Mouse (Mus musculus) layer of hippocampus, adult 18-20 months (tissue): Measurements from ENCODE around the gene Dag1. TPM values are rescaled to one million over a fixed set of nuclear protein-coding genes. Genes with fewer than 3 reads are reported as not detected.
"Not testable (repeated sequence)": the region's sequence is repeated elsewhere in the genome, so short reads cannot be mapped to it uniquely, and the experiment has no call there.

ENCODE experiments used
- DNase-seq, 2 experiments: peaks; one replicate each; pipeline ENCODE4 v3.0.0; 2022; ENCODE audit warnings: low spot score in 2 of 2
- total RNA-seq, 2 experiments: library from RNA; stranded (reverse); gene quantifications; 2 replicates each; pipeline ENCODE4 v1.2.3; 2021

The Dag1 gene
- total RNA-seq, 2 experiments from 2014 or later = 73.4 to 75.4 TPM

DNA sequence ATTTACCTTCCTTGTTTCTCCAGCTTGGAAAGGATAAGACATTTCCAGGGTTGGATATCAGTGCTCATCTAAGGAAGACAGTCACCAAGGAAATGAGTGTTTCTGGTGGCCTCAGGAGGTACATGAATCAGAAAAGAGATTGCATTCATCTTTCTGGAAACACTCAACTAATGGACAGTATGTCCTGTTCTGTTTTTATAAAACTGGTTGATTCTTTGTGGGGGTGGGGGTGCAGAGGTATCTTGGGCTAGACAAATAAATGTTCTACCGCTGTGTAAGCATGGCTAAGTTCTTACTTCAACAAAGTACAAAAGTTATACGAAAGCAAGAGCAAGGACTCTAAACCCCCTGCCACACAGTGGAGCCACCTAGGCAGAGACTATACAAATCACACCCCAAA, 30.9 kb downstream of the Dag1 start:
- DNase-seq = no peak

DNA sequence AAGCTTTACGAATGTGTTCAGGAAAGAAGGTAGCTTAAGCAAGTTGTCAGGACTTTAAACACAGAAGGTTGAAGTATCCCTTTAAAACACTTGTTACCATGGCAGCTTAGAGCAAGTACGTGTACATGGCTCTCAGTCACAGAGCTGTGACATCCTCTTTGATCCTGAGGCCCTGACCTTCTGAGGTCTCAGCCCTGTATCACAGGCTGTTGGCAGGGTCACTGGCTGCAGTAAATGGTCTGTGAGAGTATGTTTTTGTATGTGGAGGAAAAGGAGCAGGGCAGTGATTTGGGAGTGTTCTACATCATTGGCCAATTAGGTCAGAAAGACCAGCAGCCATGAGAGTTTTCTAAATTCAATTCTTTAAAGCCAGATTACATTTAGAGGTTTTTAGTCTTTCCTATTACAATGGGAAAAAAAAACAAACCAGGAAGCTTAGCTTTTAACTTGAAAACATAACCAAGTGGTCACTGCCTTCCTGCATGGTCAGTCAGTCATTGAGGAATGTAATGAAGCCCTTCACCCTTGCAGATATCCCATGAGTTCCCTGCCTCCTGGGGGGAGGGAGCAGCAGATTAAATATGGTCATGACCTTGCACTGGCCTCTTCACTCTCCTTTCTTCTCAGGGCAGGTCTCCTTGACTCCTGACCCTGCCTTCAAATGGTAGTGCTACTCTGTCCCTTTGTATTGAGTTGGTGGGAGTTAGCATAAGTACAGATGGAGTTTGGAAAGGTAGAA, 35.7 kb downstream of the Dag1 start:
- no peak for DNase-seq

DNA sequence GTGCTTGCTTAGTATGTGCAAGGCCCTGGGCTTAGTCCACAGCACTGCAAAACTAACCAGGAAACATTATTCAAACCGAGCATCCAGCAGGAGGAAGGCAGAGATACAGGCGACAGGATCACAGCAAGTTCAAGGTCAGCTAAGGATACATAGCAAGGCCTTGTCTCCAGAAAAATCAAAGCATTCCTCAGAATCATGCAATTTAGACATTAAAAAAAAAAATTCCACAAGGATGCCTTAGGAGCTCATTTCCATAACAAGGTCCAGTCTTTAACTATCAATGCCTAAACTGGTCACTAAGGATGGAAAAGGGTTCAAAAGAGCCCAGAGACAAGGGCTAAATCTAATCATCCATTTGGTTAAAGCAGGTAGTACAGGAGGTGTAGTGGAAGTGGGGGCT, 38.6 kb downstream of the Dag1 start:
- no peak for DNase-seq

DNA sequence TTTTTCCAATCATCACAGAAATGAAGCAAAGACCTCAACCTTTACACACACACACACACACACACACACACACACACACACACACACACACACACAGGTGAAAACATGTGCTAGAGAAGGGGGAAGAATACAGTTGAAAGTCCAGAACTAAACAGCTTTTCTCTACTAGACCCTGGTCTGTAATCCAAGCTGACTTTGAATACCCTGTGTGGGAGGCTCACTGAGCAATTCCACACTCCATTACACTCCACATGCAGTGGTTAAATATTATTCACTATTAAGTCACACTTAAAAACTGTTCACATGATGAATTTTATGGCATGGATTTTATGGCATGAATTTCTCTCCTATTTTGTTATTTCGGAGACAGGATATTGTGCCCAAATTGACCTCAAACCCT, 40.1 kb downstream of the Dag1 start:
- DNase-seq = no peak

DNA sequence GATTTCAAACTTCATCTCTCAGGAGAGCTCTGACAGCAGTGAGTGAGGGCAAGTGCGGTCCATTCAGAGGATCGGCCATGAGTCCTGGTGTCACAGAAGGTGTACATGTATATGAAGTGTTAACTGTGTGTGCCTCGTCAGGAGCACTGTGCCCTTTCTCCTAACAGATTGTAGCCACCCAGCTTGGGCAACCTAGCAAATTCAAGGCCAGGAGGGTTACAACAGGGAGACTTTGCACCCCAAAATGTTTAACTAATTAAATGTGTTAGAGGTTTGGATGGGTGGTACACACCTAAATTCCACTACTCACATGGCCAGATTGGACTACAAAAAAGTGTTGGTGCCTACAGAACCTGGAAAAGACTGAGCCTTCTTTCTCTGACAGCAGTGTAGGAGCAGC, 42.2 kb downstream of the Dag1 start:
- no peak for DNase-seq

DNA sequence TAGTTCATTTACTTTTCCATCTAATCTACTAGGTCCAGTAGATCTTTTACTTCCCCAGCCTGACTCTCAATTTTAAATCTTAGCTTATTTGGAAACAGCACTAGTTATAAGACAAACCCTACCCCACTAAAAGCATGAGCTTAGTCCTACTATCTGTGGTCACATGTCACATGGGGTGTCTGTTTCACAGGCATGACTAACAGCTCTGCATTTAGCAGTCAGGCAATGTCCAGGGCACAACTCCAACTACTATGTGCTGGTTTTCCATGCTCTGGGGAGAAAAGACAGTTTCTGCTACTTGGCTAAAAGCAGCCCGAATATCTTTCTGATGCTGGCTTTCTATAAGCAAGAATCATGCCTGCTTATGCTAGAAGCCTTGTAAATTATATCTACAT, 43.4 kb downstream of the Dag1 start:
- DNase-seq = peak in 1 of 2 experiments; percentile 63

DNA sequence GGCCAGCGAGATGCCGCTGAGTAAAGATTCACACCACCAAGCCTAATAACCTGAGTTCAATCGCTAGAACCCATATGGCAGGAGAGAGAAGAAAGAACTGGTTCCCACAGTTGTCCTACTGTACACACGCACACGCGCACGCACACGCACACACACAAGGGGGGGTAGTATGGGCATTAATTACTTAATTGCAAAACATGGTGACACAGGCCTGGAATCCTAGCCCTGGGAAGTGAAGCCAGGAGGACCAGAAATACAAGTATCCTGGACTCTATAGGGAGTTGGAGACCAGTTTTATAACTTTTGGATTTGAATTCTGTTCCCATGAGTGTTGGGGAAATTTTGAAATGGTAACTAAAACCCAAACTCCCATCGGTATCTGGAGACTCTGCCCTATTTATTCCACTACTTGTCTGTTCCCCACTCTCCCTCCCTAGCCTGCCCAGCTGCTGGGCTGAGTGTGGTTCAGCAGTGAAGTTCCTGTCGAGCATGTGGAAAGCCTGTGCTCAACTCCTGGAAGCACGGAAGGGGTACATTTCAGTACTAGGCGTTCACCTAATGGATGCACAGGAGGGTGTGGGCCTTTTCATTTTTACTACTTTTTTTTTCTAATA, 43.9 kb downstream of the Dag1 start:
- no peak for DNase-seq

DNA sequence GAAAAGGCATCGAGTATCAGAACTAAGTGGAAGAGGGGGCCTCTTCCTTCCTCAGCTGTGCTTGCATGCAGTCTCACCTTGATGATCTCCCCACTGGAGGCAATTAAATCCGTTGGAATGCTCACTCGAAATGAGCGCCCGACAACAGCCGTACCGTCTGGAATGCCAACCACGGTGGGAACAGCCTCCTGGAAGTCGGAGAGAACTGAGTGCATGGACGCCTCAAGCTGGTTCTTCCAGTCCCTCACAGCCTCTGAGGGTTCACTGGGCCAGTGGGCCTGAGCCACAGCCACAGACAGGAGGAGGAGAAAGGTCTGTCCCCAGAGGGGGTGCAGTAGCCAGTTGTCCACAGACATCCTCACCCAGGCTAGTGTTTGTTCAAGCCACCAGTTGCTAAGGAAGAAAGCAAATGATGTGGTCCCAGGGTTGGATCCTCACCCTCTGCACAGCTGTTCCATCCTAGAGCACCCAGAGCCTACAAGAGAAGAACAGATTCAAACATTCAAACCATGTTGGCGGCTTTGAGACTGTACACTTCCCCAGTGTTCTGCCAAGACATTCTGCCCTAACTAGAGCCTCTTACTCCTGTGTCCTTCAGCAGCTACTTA, 45.7 kb downstream of the Dag1 start:
- no peak for DNase-seq

DNA sequence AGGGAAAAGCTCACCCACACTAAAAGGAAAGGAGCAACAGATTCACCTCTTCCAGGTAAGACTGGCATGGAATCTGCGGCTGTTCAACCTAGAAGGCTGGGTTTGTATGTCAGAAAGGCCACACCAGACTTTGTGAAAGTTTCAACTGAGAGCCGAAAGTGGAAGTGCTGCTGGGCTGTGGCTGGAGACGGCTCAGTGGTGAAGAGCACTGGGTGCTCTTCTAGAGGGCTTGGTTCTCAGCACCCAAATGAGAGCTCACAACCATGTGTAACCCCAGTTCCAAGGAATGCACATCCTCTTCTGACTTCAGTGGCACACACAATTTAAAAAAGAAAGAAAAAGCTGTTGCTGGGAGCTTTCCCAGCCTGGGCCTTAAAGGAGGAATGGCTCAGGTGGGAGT, 46.4 kb downstream of the Dag1 start:
- no peak for DNase-seq

DNA sequence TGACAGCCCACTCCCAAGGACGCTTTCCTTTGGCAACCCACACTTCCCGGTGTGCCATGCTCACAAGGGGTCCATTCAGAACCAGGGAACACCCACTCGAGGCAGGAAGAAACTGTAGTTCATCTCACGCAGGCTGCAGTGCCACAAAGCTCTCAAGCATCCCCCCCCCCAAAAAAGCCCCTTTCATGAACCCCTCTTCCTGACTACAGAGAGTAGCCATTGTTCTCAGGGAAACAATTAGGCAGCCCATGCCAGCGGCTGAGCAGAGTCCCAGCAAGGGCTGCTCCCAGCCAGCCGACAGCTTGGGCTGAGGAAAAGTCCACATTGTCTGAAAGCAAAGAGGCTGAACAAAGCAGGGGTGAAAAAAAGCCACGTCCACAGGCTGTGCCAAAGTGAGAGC, 50.7 kb downstream of the Dag1 start:
- peak in 1 of 2 experiments; percentile 39 for DNase-seq

DNA sequence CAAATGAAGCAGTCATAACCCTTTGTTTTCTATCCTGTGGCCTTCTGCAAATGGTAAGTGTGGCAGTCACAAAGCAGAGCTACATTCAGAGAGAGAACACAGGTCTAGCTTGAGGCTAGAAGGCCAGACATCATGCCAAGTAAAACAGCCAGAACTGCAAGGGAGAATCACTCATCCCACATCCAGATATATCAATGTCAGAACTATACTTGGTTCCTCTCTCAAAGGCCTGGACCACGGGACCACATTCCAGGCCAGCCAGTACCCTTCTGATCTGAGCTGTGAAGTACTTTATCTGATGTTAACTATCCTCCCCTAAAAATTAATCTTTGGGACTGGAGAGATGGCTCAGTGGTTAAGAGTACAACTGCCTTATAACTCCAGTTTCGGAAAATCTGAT, 51.3 kb downstream of the Dag1 start:
- no peak for DNase-seq

DNA sequence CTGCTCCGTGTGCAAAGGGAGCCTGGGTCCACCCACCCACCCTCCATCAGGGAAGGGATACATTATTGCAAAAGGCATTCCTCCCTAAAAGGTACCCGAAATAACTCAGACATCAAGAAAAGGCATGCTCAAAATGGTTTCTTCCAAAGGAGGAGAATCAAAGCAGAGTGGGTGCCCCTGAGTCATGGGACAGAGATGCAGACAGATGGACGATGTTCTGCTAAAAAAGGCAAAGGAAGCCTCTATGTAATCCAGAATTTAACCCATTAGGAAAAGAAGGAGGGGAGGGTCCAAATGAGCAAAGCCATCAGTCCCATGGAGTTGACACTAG, 58.2 kb downstream of the Dag1 start:
- DNase-seq = peak in 1 of 2 experiments; percentile 66

DNA sequence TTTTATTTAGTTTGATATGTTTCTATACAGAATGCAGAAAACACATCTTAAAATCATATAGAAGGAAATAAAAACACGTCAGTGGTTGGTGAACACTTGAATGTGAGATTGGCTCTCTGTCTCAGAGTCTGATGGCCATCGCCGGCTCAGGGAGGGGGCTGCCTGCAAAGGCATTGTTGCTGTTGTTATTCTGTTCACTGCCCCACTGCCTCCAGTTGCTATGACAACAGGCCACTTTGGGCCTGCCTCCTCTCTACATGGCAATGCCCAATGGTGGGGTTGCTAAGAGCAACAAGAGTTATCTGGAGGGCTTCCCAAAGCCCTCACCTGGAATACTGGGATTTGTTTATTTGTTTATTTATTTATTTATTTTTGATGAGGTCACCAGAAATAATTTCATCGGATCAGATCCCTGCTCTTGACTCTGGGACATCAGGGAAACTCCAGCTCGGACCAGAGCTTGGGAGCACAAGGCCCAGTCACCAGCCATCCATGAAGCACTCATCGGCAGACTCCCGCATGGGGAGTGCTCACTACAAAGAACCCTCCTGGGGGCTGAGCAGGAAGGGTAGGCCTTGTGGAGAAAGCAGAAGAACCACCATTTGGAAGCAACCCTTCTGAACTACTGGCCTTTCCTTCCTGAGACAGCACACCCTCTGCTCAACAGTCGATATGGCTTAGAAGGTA, 58.7 kb downstream of the Dag1 start:
- DNase-seq = no peak

DNA sequence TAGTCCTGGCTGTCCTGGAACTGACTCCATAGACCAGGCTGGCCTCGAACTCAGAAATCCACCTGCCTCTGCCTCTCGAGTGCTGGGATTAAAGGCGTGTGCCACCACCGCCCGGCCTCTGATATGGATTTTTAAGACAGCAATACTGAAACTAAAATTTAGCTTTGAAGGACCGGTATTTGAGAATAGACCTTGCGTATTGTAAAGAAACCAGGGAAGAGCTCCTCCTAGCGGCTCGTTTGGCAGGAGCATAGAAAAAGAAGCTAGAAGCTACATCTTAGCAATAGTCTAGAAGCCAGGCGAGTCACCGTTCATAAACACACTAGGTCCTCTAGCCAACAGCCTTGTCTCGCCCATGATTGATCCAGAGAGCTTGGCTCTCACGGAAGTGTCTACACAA, 60.7 kb downstream of the Dag1 start:
- peak in 1 of 2 experiments; percentile 85 for DNase-seq

DNA sequence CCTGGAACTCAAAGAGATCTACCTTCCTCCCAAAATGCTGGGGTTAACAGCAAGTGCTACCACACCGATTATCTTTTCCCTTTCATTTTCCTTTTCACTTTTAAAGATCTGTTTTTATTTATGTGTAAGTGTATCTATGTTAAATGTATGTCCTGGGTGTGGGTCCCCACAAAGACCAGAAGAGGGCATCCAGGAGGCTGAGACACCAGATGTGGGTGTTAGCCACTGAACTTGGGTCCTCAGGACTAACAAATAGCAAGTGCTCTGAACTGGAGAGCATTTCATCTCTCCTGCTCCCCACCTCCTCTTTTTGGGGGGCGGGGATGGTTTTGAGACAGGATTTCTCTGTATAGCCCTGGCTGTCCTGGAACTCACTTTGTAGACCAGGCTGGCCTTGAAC, 61.6 kb downstream of the Dag1 start:
- no peak for DNase-seq

DNA sequence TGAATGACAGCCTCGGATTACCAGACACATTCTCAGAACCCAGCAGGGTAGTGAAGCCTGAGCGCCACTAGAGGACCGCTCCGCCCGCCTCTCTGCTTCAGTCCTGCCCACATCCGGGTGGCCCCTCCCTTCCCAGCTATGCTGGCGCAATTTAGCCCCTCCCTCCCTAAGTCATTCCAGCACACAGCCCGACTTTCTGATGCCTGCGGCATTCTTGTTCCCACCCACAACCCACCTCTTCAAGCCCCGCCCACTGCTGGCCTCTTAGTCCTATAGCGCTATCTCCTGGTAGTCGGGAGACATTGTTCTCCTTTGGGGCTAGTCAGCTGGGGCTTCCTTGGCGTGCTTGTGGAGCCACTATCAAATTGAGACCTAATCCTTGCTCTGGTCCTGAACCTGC, 62.6 kb downstream of the Dag1 start:
- DNase-seq = peak; percentile 92 to 94

DNA sequence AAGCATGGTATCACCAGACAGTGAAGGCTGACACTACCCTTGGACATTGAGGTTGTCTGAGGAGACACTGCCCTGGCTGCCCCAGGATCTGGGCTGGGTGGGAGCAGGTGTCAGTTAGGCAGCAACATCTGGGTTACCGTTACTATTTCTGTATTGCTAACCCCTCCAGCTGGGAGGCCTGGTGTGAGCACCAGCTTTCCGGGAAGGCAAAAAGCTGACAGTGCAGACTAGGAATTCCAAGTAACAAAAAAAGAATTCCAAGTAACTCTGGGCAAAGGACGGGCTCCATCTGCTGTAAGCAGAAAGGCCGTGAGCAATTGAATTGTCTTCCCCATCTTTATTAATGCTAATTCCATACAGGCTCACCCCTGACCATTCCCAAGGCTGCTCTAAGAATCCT, 65.1 kb downstream of the Dag1 start:
- DNase-seq = no peak

DNA sequence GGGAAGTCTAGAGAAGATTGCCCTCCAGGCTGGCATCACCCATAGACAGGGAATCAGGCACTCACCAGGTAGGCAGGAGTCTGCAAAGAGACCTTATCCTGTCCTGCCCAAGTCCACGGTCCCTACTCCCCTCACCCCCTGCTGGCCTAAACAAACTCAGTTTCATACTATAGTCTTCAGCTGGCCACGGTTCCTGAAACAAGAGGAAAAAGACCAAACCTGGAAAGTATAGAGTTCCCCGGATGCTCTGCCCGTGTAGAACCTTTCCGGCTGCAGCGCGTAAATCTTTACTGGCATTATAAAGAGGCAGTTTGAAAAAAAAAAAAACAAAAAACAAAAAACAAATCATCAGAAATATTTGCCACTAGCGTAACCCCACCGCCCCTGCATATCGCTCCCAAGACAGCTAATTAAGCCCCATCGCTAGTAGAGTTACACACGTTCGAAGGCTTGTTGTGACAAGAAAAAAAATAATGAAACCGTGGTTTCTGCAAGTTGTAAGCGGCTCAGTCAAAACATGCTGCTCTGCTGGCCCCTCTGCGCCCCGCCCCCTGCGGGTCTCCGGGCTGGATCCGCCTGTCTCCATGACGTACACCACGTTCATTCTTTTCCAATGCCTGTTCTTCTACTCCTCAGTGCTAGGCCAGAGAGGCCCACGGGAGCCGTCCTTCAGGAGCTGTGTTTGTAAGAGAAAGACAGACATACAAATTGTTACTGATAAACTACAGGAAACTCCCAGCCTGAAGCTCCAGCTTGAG, 66.7 kb downstream of the Dag1 start:
- no peak for DNase-seq

DNA sequence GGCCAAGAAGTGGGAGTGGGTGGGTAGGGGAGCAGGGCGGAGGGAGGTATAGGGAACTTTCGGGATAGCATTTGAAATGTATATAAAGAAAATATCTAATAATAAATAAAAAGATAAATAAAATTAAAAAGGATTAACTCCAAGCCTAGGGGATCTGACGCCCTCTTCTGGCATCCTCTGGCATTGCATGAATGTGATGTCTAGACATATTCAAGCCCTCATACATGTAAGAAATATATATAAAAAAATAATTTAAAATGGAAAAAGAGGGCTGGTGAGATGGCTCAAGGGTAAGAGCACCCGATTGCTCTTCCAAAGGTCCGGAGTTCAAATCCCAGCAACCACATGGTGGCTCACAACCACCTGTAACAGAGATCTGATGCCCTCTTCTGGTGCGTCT, 67.5 kb downstream of the Dag1 start:
- not testable (repeated sequence) for DNase-seq

DNA sequence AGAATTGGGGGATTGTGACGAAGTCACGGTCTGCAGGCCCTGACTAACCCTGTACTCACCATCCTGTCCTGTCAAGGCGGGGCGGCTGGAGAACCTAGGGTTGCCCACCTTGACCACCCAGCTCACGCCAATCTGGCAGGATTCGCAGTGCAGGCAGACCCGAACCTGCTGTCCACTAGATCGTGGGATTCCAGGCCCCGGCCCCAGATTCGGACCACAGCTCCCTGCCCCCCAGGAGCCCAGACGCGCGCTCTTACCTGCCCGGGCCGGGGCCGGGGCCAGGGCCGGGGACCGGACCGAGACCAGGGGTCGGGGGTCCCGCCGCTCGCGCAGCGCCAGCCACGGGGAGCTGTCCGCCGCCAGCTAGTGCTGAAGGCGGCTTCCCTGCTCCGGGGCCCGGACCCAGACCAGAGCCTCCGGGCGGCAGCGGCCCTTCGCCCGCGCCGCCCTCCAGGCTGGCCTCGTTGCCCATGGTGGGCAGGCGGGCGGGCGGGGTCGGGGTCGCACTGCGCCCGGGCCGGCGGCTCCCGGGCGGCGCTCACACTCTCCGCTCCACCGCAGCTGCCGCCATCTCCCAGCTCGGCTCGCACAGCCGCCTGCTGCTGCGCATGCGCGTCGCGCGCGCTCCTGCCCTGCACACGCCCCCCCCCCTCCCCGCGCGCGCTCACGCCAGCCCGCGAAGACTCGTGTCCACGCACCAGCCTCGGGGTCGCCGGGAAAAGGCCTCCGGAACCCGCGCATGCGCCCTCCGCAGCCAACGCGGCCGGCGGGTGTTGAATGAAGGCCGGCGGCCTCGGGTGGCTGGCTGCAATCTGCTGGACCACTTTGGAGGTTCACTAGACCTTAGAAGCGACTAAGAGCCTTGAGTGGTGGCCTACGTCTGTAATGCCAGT, 73.7 kb downstream of the Dag1 start, which contains the start of gene Bsn:
TSS of gene Bsn (minus strand) at position 598 of the 893 bp plus-strand sequence.
- peak; percentile 55 to 82 for DNase-seq

DNA sequence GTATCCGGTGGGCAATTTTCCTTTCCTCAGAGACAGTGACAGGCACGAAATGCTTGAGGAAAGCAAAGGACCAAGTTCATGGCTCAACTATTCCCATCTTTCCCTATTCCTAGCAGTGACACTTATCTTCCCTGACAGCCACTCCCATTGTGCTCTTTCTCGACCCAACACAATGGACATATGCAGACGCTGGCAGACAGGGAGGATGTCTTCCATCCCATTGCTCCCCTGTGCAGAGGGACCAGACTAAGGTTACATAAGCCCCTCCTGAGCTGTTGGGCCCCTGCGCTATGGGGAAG, 74.3 kb downstream of the Dag1 start:
- DNase-seq = no peak
